Mouse (Mus musculus): ENCODE measurements around the gene Rasal1. TPM values are rescaled to one million over a fixed set of nuclear protein-coding genes. Genes with fewer than 3 reads are reported as not detected.

Rasal1 gene
- polyA plus RNA-seq, 1 experiment from 2014 or later = 0.70 TPM

DNA sequence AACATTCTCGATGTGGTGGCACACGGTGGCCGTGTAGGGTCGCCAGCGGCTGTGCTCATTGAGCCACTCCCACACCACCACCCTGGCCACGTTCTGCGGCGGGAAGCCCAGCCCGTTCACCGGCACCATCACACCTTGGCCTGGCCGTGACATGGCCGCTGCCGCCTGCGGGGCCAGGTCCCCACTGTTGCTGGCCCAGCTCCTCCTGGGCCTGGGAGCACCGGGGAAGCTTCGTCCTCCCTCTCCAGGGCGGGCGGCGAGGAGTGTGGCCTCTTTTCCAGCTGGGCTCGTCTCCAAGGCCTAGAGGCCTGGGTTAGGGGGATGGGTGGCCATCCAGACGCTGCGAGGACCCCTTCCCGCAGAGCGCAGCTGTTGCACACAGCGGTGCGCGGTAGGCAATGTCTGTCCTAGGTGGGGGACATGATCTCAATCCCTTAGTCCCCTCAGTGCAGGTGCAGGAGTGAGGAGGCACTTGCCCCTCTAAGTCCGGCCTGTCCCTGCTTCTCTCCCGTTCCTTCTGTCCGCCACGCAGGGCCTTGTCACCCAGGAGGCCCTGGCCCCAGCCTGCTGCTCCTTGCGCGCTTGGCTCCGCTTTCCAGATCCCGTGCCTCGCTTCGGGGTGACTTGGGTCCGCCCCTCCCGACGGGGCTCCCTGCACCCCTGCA lies 61.7 kb downstream of the Rasal1 start:
- H3K9ac ChIP-seq (replicated peaks; ENCODE audit: low read length) = peak overlapping the region; percentile 62
- peak; percentile 29; the same call in 1 of the 2 replicates for ATAC-seq (ENCODE audit: low FRiP score, low TSS enrichment)

DNA sequence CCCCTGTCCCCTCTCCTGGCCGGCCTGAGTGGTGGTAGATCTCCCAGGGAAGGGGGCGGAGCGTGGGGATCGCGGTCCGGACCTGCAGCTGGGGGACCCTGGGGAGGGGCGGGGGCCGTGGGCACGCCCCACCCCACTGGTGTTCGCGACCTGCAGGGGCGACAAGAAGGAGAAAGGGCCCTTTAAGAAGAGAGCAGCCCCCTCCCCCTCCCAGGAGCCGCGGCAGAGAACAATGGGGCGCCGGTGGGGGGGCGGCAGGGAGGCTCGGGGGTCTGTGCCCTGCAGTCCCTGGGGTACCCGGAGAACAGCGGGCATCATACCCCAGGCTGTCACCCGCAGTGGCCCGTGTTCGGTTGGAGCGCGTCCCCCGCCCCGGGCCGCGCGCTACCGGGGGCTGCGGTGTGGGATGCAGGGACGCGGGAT lies 62.2 kb downstream of the Rasal1 start:
- peak overlapping the region; percentile 73 for H3K4me2 ChIP-seq (replicated peaks; ENCODE audit: low read depth, low read length)
- peak overlapping the region; percentile 53 for H3K4me3 ChIP-seq (ENCODE audit: low read length)
- peaks cover 24% of the 10 kb centered on the region for H3K4me1 ChIP-seq (ENCODE audit: insufficient read depth, low read length)
- no peak overlapping the region for H3K27ac ChIP-seq (ENCODE audit: low read length)
- WGBS = 2% methylated on average over 31 of the region's 34 CpGs
- no peaks in the 10 kb centered on the region for H3K36me3 ChIP-seq (ENCODE audit: insufficient read depth, low read length)
- ATAC-seq (ENCODE audit: low FRiP score, low TSS enrichment) = no peak
- peak overlapping the region; percentile 62 for H3K9ac ChIP-seq (replicated peaks; ENCODE audit: low read length)
- H3K27me3 ChIP-seq (ENCODE audit: insufficient read depth, low read length) = peaks cover 50% of the 10 kb centered on the region
- H3K9me3 ChIP-seq (ENCODE audit: low read length) = no peaks in the 10 kb centered on the region

More for the DNA sequence above, 61.7 kb downstream of the Rasal1 start:
- H3K9me3 ChIP-seq (ENCODE audit: low read length) = no peaks in the 10 kb centered on the region
- peaks cover 24% of the 10 kb centered on the region for H3K4me1 ChIP-seq (ENCODE audit: insufficient read depth, low read length)
- H3K36me3 ChIP-seq (ENCODE audit: insufficient read depth, low read length) = no peaks in the 10 kb centered on the region
- H3K4me3 ChIP-seq (ENCODE audit: low read length) = peak overlapping the region; percentile 53
- no peak overlapping the region for H3K27ac ChIP-seq (ENCODE audit: low read length)
- peak overlapping the region; percentile 73 for H3K4me2 ChIP-seq (replicated peaks; ENCODE audit: low read depth, low read length)
- peaks cover 47% of the 10 kb centered on the region for H3K27me3 ChIP-seq (ENCODE audit: insufficient read depth, low read length)
- 4% methylated on average over 38 of the region's 40 CpGs for WGBS

DNA sequence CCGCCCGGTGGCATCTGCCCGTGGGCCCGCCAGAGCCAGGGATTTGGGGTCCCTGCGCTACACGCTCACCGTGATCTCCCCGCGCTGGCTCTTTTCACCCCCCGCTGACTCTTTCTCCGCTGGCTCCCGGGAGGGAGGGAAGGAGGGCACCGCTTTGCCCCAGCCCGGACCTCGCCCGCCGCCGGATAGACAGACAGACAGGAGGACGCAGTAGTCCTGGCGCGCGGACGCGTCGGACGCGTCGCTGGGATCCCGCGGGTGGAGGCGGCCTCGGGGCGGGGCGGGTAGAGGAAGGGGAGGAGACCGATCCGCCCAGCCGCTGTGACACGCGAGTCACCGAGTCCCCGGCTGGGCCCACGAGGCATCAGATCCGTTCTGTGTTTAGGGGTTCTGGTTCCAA lies 62.8 kb downstream of the Rasal1 start:
- H3K9me3 ChIP-seq (ENCODE audit: low read length) = no peaks in the 10 kb centered on the region
- no peak overlapping the region for H3K27ac ChIP-seq (ENCODE audit: low read length)
- peak overlapping the region; percentile 62 for H3K9ac ChIP-seq (replicated peaks; ENCODE audit: low read length)
- no peak for ATAC-seq (ENCODE audit: low FRiP score, low TSS enrichment)
- peaks cover 50% of the 10 kb centered on the region for H3K27me3 ChIP-seq (ENCODE audit: insufficient read depth, low read length)
- H3K36me3 ChIP-seq (ENCODE audit: insufficient read depth, low read length) = no peaks in the 10 kb centered on the region
- WGBS = under 1% methylated on average over 43 of the region's 43 CpGs
- peaks cover 23% of the 10 kb centered on the region for H3K4me1 ChIP-seq (ENCODE audit: insufficient read depth, low read length)
- peak overlapping the region; percentile 53 for H3K4me3 ChIP-seq (ENCODE audit: low read length)
- H3K4me2 ChIP-seq (replicated peaks; ENCODE audit: low read depth, low read length) = peak overlapping the region; percentile 73

DNA sequence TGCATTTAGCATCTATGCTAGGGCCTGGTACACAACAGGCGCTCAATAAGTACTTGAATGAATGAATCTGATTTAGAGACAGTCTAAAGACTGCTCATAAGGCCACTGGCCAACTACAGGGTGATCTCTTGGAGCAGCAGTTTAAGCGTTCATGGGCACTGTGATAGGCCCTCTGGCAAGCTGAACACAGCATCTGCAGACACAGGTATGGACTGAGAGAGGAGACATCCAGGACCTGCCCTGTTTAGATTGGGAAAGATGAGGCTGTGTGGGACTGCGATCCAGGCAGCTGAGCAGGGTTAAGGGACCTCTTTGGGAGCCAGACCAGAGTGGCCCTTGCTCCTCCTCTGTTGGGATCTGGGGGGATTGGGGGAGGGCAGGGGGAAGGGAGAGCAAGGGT lies 63.2 kb downstream of the Rasal1 start, which contains the start of gene Dtx1:
Gene Dtx1, minus strand, starts transcription at position 101 of the 400 bp plus-strand sequence.
- Histone ChIP-seq H3K4me1 (ENCODE audit: insufficient read depth, low read length) (peaks cover 18% of the 10 kb centered on the region), H3K27me3 (ENCODE audit: insufficient read depth, low read length) (peaks cover 50% of the 10 kb centered on the region)
- ATAC-seq (ENCODE audit: low FRiP score, low TSS enrichment) = no peak

DNA sequence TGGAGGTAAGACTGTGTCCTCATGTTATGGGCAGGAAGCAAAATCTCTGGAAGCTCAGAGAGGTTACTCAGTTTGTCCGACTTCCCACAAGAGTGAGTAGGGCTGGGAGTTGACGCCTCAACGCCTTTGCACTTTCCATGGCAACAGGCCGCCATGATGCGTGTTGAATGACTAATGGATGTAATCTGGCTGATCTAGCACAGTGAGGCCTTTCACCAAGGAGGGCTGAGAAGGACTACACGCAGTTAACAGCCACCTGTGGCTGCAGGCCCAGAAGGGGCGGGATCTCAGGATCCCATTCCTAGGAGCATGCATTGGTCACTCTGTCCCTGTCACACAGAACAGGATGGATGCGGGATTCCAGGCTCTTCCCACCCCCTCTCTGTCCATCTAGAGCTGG lies 64.1 kb downstream of the Rasal1 start:
- 69% methylated on average over 8 of the region's 8 CpGs for WGBS
- H3K4me3 ChIP-seq (ENCODE audit: low read length) = no peak overlapping the region
- H3K9me3 ChIP-seq (ENCODE audit: low read length) = no peaks in the 10 kb centered on the region
- no peak overlapping the region for H3K27ac ChIP-seq (ENCODE audit: low read length)
- no peaks in the 10 kb centered on the region for H3K36me3 ChIP-seq (ENCODE audit: insufficient read depth, low read length)
- no peak overlapping the region for H3K9ac ChIP-seq (replicated peaks; ENCODE audit: low read length)
- H3K4me2 ChIP-seq (replicated peaks; ENCODE audit: low read depth, low read length) = no peak overlapping the region
- ATAC-seq (ENCODE audit: low FRiP score, low TSS enrichment) = no peak
- peaks cover 50% of the 10 kb centered on the region for H3K27me3 ChIP-seq (ENCODE audit: insufficient read depth, low read length)
- H3K4me1 ChIP-seq (ENCODE audit: insufficient read depth, low read length) = peaks cover 18% of the 10 kb centered on the region

More for the DNA sequence above, 63.2 kb downstream of the Rasal1 start, which contains the start of gene Dtx1:
- Histone ChIP-seq H3K4me2 (replicated peaks; ENCODE audit: low read depth, low read length) (peak within 1 kb of the TSS; percentile 73), H3K9ac (replicated peaks; ENCODE audit: low read length) (peak within 1 kb of the TSS; percentile 62), H3K4me3 (ENCODE audit: low read length) (peak within 1 kb of the TSS; percentile 53), H3K9me3 (ENCODE audit: low read length) (no peaks in the 10 kb centered on the region), H3K36me3 (ENCODE audit: insufficient read depth, low read length) (no peaks in the 10 kb centered on the region), H3K27ac (ENCODE audit: low read length) (no peak within 1 kb of the TSS)
- WGBS = 36% methylated on average over 3 of the region's 3 CpGs

DNA sequence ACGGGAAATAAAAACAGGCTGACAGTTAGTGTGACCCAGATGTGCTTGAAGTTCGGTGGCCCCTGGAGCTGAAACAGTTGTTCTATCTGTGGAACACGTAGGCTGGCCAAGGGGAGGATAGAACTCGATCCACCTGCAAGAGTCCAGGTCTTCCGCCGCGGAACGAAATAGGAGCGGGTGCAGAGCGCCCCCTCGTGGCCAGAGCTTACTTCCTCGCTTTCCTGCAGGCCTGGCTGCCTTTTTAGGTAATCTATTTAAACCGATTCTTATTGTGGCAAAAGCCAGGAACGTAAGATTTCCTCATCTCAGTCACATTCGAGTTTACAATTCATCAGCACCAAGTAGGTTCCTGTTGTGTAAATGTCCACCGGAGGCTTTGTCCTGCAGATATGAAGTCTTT lies 65.7 kb downstream of the Rasal1 start:
- H3K27me3 ChIP-seq (ENCODE audit: insufficient read depth, low read length) = peaks cover 50% of the 10 kb centered on the region
- no peaks in the 10 kb centered on the region for H3K36me3 ChIP-seq (ENCODE audit: insufficient read depth, low read length)
- H3K9ac ChIP-seq (replicated peaks; ENCODE audit: low read length) = no peak overlapping the region
- no peak overlapping the region for H3K4me3 ChIP-seq (ENCODE audit: low read length)
- H3K4me2 ChIP-seq (replicated peaks; ENCODE audit: low read depth, low read length) = no peak overlapping the region
- WGBS = 4% methylated on average over 16 of the region's 16 CpGs
- H3K27ac ChIP-seq (ENCODE audit: low read length) = no peak overlapping the region
- no peak for ATAC-seq (ENCODE audit: low FRiP score, low TSS enrichment)
- H3K4me1 ChIP-seq (ENCODE audit: insufficient read depth, low read length) = peaks cover 23% of the 10 kb centered on the region
- no peaks in the 10 kb centered on the region for H3K9me3 ChIP-seq (ENCODE audit: low read length)

DNA sequence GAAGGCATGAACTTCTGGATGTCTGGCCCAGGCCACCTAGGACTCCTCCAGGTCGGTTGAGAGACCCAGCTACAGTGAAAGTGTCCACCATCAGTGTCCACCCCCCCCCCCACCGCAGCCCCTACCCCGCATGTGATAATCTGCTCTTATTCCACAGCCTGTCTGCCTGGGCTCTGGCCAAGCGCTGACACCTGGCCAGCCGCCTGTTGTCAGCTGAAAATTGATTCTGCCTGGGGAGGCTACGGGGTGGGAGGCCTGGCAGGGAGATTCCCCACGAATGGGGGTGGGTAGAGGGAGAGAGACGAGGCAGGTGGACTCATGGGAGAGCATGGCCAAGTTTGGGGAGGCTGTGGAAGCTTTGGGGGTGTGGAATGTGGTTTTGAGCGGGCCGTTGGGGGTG lies 68.5 kb downstream of the Rasal1 start:
- Histone ChIP-seq H3K36me3 (ENCODE audit: insufficient read depth, low read length) (no peaks in the 10 kb centered on the region), H3K4me3 (ENCODE audit: low read length) (no peak overlapping the region), H3K9me3 (ENCODE audit: low read length) (0 out of 2 replicates have a peak, but pooled peaks cover 3% of the 10 kb centered on the region), H3K27ac (ENCODE audit: low read length) (no peak overlapping the region), H3K27me3 (ENCODE audit: insufficient read depth, low read length) (peaks cover 23% of the 10 kb centered on the region), H3K4me2 (replicated peaks; ENCODE audit: low read depth, low read length) (no peak overlapping the region), H3K4me1 (ENCODE audit: insufficient read depth, low read length) (peaks cover 5% of the 10 kb centered on the region), H3K9ac (replicated peaks; ENCODE audit: low read length) (no peak overlapping the region)
- WGBS = 73% methylated on average over 10 of the region's 10 CpGs
- no peak for ATAC-seq (ENCODE audit: low FRiP score, low TSS enrichment)

DNA sequence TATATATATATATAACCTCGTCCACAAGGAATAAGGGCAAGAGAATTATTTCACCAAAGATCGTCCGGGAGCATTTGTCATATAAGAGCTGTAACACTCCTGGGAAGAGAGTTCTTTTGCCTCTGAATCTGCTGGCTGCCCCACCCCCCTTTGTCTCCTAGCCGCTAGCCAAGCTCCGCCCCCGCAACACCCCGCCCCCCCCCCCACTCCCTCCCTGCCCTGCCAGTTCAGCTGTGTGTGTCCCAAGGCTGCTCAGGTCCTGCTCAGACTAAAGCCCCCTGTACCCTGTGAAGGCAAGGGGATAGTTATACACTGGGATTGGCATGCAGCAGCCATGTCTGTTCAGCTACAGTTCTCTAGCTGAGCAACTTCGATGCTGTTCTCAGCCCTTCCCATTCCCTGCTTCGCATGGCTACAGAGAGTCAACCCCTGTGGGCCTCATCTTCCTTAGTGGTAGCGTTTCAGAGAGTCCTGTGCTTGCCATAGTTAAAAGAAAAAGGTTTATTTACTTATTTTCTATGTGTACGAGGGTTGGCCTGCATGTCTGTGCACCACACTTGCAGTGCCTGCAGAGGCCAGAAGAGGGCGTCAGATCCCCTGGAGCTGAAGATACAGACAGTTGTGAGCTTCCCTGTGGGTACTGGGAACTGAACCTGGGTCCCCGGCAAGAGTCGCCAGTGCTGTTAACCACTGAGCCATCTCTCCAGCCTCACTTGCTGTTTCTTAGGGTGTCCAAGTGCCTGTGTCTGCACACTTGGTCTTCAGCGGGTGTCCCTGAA lies 70.2 kb downstream of the Rasal1 start:
- Histone ChIP-seq H3K4me3 (ENCODE audit: low read length) (no peak overlapping the region), H3K27me3 (ENCODE audit: insufficient read depth, low read length) (peaks cover 8% of the 10 kb centered on the region; the same call in 1 of the 2 replicates), H3K4me1 (ENCODE audit: insufficient read depth, low read length) (peaks cover 5% of the 10 kb centered on the region), H3K9me3 (ENCODE audit: low read length) (0 out of 2 replicates have a peak, but pooled peaks cover 3% of the 10 kb centered on the region), H3K4me2 (replicated peaks; ENCODE audit: low read depth, low read length) (no peak overlapping the region), H3K27ac (ENCODE audit: low read length) (no peak overlapping the region), H3K9ac (replicated peaks; ENCODE audit: low read length) (no peak overlapping the region), H3K36me3 (ENCODE audit: insufficient read depth, low read length) (no peaks in the 10 kb centered on the region)
- WGBS = 53% methylated on average over 14 of the region's 15 CpGs
- ATAC-seq (ENCODE audit: low FRiP score, low TSS enrichment) = peak; percentile 43; the same call in 1 of the 2 replicates

DNA sequence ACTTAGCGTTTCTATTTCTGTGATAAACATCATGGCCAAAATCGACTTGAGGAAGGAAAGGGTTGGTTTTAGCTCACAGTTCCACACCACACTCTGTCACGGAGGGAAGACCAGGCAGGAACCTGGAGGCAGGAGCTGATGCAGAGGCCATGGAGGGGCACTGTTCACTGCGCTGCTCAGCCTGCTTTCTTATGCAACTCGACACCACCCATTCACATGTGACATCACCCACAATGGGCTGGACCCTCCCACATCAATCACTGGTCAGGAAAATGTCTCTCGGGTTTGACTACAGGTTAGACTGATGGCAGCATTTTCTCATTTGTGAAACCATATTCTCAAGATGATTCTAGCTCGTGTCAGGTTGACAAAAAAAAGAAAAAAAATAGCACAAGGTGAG lies 72.4 kb downstream of the Rasal1 start:
- Histone ChIP-seq H3K4me3 (ENCODE audit: low read length) (no peak overlapping the region), H3K9me3 (ENCODE audit: low read length) (0 out of 2 replicates have a peak, but pooled peaks cover 3% of the 10 kb centered on the region), H3K36me3 (ENCODE audit: insufficient read depth, low read length) (no peaks in the 10 kb centered on the region), H3K27ac (ENCODE audit: low read length) (no peak overlapping the region), H3K4me2 (replicated peaks; ENCODE audit: low read depth, low read length) (no peak overlapping the region), H3K27me3 (ENCODE audit: insufficient read depth, low read length) (no peaks in the 10 kb centered on the region), H3K4me1 (ENCODE audit: insufficient read depth, low read length) (peaks cover 5% of the 10 kb centered on the region), H3K9ac (replicated peaks; ENCODE audit: low read length) (no peak overlapping the region)
- 58% methylated on average over 7 of the region's 7 CpGs for WGBS
- ATAC-seq (ENCODE audit: low FRiP score, low TSS enrichment) = no peak

Measured in kidney, embryonic 16.5 days (tissue).